Mouse (Mus musculus) naive thymus-derived CD4-positive, alpha-beta T cell, adult 2 months (primary cell): ENCODE results near the gene Mdm1.
"Not testable (repeated sequence)": the region's sequence is repeated elsewhere in the genome, so short reads cannot be mapped to it uniquely, and the experiment has no call there.

Experiments used
- DNase-seq: peaks from one replicate; pipeline ENCODE4 v3.0.0-alpha.2; 2011; ENCODE audit warnings: low read depth

Gene Mdm1

GRCm38 (mm10) chr10:118122441-118123162 is 19.0 kb upstream of the Mdm1 start:
- DNase-seq, result no peak

DNA sequence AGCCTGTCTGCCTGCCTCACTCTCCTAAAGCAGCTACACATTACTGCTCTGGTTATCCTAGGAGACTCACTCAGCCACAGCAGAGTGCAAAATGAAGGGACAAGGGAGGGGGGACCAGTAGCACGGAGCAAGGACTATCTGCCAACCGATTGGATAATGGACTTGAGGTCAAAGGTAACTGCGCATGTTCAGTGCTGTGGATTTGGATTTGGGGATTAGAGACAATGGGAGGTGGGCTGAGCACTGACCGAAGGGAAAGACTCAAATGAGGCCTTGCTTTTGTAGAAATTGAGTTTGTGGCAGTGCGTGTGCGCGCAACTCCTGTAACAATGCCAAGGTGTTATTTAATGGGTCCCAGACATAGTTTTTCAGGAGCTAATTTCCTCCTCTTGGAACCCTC is 16.4 kb upstream of the Mdm1 start:
- no peak for DNase-seq

DNA sequence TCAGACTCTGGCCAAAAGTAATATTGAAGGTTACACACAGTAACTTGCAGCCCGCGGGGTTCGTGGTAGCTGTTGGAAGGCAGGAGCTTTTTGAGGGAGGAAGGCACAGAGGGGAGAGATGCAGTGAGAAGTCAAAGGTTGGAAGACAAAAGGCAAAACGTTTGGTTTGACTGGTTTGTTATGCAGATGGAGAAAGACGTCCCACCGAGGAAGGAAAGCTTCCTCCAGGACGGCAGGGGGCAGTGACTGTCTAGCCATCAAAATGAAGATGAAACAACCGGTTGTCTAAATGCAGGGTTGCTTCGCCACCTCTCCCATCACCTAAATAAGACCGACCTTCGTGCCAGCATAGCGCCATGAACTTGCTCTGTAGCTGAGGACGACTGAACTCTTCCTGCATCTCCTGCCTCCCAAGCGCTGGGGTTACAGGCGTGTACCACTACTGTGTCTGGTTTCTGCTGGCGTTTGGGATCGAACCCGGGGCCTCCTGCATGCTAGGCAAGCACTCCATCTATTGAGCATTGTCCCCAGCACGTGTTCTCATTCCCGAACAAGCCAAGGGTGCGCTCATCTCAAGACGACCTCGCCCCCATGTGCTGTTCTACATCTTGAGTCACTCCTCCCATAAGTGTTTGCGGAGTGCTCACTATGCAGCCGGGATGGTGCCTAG is 15.7 kb upstream of the Mdm1 start:
- DNase-seq, result no peak

DNA sequence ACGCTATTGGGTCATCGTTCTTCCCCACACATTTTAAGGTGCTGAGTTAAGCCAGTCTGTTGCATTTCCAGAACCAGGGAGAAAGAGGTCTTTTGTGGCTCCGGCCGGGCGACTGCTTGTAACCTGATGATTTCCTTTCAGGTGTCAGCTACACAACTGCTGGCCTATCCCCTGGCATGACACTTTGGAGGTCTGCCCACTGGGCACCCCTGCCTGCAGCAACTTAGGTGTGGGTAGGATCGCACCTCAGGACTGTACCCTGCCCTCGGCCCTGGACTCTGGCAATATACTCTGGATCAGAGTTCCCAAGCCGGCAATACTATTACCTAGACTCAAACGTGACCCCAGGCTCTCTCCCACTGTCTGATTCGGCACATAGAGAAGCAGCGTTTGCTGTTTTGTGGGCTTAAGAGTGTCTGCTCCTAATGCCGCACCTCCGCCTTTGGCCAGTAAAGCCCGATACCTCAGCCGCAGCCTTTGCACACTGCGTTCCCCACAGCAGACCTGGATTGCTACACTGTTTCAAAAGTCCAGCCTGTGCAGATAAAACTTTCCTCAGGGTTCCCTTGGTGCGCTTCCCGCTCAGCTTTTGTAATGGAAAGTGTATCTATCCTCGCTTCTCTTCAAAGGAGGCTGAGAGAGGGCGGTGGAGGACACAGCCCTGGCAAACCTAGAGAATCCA is 12.5 kb upstream of the Mdm1 start:
- DNase-seq, result no peak

DNA sequence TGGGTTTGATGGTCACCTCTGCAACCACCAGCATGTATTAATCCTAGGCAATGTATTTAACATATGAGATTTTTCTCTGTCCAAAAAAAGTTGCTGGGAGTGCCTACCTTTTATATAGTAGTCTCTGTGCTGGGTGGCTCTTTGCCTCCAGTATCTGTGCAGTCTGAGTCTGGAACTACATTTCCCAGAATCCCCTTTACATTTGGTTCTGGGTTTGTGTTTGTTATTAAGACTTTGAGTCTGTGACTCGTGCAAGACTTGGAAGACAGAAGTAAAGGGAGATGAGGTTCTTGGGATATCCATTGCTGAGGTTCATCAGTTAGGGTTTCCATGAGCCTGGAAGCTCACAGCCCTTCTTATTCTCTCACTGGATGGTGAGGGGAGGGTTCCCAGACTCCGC is 11.6 kb upstream of the Mdm1 start:
- no peak for DNase-seq

- DNase-seq, result no peak
Measured at GRCm38 (mm10) chr10:118132993-118133392, 8.6 kb upstream of the Mdm1 start.

DNA sequence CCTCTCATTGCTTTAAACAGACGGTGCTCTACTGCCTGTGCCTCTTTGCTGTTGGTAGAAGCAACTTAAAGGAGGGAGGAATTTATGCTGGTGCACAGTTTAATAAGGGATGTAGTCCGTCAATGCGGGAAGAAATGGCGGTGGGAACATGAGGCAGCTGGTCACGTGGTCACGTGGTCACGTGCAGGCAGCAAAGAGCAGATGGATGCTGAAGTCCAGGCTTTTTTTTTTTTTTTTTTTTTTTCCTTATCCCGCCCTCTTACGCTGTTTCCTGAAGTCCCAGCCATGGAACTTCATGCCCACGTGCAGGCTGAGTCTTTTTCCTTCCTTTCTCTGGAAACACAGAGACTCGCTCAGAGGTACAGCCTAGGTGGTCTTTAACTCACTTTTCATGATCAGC is 3.1 kb upstream of the Mdm1 start:
- DNase-seq, result no peak

GRCm38 (mm10) chr10:118139837-118140570 is 1.6 kb upstream of the Mdm1 start:
- DNase-seq, result no peak

DNA sequence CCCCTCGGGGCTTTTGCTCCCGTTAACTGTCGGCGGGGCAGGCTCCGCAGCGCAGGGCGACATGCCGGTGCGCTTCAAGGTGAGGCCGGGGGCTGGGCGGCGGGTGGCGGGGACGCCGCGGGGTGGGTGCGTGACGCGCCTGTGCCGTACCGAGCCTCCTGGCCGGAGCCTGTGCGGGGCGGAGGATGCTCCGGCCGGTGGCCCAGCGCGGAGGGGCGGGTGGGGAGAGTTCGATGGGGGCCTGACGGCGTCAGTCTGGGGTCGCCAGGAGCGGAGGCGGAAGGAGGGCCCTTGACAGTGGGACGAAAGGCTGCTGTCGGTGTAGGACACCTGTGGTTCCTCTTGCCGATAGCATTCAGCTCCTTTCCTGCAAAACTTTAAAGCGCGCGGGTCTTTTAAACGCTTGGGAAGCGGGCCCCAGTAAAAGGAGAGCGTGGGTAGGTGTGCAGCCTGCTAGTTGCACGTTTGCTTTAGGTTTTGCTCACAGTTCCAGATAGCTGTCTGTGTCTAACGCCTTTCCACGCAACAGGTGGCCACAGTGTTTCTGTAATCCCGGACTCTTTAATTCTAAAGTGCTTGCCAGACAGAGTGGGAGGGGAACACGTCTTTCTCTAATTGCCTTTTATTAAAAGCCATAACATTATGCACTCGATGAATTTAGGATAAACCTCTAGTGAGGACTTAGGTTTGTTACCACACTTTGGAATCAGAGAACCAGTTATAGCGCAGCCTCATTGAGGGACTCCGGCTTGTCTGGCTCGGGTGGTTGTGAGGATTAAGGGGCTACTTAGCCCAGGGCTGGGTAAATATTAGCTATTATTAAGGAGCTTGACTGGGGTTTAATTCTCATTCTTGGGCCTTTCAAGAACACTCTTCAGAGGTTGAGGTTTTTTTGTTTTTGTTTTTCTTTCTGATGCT is 532 bp downstream of the Mdm1 start:
- no peak for DNase-seq

- DNase-seq, result no peak
Measured at GRCm38 (mm10) chr10:118149381-118149780, 7.8 kb downstream of the Mdm1 start.

DNA sequence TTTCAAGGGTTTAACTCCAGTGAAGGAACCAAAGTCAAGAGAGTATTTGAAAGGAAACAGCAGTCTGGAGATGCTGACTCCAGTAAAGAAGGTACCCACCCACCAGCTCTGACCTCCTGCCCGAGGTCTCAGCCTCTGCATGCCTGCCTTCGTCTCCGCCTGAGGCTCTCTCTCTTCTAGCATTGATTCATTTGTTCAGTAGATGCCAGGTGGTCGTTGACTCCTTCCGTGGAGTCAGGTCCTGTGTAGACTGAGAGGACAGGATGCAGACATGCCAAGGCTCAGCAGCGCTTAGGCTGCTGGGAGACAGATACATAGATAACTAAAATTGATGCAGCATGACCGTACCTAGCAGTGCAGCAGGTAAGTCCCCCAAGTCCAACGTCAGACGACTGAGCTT is 9.3 kb downstream of the Mdm1 start:
- no peak for DNase-seq

DNA sequence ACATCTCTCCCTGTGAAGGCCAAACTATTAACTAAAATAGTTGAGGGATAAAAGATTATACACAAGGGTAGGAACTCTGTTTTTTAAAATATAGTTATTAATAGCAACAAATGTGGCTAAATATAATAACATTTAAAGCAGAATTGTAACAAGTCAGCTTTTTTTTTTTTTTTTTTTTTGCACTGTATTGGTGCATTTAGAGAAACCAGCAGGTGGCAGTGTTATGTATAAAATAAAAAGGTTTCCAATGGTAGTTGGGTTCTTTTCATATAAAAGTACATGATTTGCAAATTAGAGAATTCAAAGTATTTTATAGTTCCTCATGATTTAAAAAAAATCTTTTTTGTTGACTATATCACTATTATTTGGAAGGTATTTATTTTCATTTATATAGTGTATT is 14.3 kb downstream of the Mdm1 start:
- DNase-seq, result peak; percentile 64

DNA sequence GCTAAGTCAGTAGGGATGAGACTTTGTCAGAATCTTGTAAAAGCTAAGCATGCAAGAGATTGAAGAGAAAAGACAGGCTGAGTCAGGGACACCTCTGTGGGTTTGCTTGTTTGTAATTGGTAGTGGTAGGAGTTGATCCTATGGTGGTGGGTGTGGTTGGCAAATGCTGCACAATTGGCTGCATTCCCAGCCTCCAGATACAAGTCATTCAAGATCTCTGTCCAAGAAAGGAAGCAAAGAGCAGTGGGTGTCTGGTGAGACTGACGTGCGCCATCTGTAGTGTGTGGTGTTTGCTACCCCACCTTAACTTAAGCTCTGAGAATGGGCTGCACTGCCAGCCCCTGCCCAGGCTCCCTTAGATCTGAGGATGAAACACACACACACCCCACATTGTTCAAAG is 19.5 kb downstream of the Mdm1 start:
- no peak for DNase-seq

GRCm38 (mm10) chr10:118169212-118169611 is 27.6 kb downstream of the Mdm1 start:
- DNase-seq, result no peak

DNA sequence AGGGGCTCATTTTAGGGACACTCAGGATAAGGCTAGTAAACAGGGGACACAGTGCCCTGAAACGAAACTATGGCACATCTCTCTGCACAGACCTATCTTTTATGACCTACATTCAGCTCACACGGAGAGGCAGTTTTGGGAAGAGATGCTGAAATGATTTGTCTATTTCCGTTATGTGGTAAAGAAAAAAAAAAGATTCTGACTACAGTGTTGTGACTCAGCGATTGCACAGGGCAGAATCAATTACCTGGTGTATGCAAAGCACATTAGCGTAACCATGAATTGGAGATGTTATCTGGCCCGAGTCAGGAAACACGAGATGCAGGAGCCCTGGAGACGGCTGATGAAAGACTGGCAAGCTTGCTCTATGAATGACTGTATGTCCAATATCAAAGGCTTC is 30.8 kb downstream of the Mdm1 start:
- peak; percentile 51 for DNase-seq

- DNase-seq, result no peak
Measured at GRCm38 (mm10) chr10:118172876-118173275, 31.3 kb downstream of the Mdm1 start.

DNA sequence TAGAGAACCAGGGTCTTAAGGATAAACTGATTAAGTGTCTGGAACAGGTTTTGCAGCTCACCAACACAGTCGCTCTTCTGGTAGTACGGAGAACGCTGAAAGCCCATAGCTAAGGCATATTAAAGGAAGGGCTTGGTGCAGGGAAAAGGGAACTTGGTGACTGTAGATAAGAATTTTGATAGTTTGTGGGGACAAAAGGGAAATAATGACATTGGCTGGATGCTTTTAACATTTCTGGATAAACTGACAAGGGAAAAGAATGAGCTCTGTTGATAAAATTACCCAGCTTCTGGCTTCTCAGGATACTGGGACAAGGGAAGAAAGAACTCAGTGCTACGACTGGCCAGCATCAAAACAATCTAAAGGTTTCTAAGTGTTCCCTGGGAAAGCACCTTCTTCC is 33.9 kb downstream of the Mdm1 start:
- DNase-seq, result not testable (repeated sequence)

DNA sequence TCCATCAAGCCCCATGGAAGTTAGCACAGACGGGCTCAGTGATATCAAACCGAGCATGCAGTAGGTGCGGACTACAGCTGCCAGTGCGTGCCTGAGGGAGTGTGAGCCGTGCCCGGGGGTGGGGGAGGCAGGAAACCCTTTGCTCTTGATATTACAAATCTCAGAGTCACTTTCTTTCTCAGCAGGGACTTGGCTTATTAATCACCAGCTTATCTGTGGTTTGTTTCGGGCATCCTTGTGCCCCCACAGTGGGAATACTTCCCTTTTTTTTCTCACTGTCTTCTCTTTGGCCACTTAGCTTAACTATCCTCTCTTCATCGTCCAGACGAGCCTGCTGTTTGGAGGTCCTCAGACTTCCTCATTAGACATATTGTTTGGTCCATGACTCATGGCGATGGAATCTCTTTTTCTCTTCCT is 37.1 kb downstream of the Mdm1 start:
- no peak for DNase-seq

DNA sequence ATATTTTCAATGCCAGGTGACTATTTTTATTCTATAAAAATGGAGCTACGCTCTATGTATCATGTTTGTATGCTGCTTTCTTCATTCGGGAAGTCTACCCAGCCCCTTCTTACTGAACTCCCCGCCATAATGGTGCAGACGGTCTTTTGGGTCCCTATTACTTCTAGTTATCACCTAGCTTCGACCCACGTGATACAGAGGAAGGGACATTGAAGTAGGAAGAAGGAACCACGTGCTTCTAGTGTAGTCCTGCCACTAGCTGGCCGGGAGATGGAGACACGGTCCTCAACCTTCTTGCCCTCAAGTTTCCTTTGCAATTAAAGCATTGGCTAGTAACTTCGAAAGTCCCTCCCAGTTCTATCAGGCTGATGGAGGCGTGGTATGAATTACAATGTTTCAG is 37.7 kb downstream of the Mdm1 start:
- DNase-seq, result no peak

DNA sequence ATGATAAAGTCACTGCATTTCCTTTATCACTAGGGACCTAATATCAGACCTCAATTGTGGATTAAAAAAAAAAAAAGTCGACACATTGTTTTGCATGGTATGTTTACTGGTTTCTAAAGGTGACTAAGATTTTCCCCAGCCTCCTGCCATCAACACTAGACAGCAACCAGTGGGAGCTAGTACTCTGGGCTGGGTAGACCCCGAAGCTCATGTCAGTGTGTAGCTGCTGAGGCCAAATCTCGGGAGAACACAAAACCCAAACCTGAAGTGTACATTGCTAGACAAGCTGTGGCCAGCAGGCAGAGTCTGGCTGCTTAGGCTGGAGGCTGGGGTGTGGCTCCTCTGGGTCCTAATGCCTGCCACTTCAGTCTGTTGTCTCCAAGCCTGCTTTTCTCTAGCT is 53.5 kb downstream of the Mdm1 start:
- peak; percentile 31 for DNase-seq

- no peak for DNase-seq
Measured at GRCm38 (mm10) chr10:118204642-118205041, 63.0 kb downstream of the Mdm1 start, which contains the start of gene Il22. Il22 (plus strand) TSS chr10:118204942.
